Mouse (Mus musculus) adrenal gland, postnatal 0 days (tissue): ENCODE results near the gene Fbll1. TPM values are rescaled to one million over a fixed set of nuclear protein-coding genes. Genes with fewer than 3 reads are reported as not detected.

Experiments used
- microRNA-seq: library from miRNA; unstranded; fragments of <30 nt; microRNA quantifications from one replicate; pipeline ENCODE4, GENCODE M21; 2016; ENCODE audit warnings: borderline replicate concordance; ENCODE audit not compliant: insufficient number of aligned reads
- polyA plus RNA-seq: library from polyadenylated mRNA; unstranded; fragments of >200 nt; fragmentation: Nextera tagmentation; extraction: Ambion mirVana; gene quantifications from 2 replicates; pipeline ENCODE4 v1.2.1, GENCODE M21; 2015

Gene Fbll1
- 3.1 and 8.7 TPM in 2 replicates for polyA plus RNA-seq

GRCm38 (mm10) chr11:35798874-35799273 is at the start of gene Fbll1:
Gene Fbll1, minus strand, starts transcription at chr11:35798884.

GRCm38 (mm10) chr11:35834022-35834760 is 35.5 kb upstream of the Fbll1 start, which contains the start of gene Rars:
Gene Rars, minus strand, starts transcription at chr11:35834506.

GRCm38 (mm10) chr11:35769188-35769745 is 29.4 kb downstream of the Fbll1 start, which contains the start of gene Pank3:
Gene Pank3, plus strand, starts transcription at chr11:35769484.

Small RNA genes within 50 kb of the gene (microRNA-seq; reads per million reads assigned to microRNA genes)
- 1.8 reads per million for gene Mir103-1

Other genes with a start within 250 kb of the Fbll1 start
- gene Pank3, start 29.4 kb downstream of the Fbll1 start, polyA plus RNA-seq: 9.0 and 10.3 TPM in 2 replicates
- gene Rars, start 35.6 kb upstream of the Fbll1 start, polyA plus RNA-seq: 45.7 and 63.5 TPM in 2 replicates
- 5.0 and 8.2 TPM in 2 replicates for gene Wwc1, start 181.6 kb upstream of the Fbll1 start, polyA plus RNA-seq